Mouse (Mus musculus): ENCODE measurements around the gene Ptpro.

DNA sequence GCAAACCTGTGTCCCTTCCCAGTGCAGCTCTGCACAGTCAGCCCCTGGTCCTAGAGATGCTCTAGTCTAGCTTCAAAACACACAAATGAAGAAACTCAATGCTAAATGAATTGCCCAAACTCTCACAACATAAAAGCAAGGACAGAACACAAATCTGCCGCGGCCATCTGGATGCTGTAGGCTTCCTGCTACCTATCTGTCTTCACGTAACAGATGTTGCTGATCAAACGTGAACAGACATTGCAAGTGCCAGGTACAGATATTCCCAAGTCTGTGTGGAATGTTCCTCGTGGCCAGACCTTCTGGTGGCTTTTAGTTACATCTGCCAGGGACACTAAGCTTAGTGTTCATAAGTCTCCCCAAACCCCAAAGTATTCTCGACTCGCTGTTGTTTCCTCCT is 29.9 kb downstream of the Ptpro start:
- TF ChIP-seq POLR2A (IDR thresholded peaks at IDR 0.05; ENCODE audit: borderline replicate concordance, extremely low read depth, low read depth, low read length) (no peak), CTCF (IDR thresholded peaks at IDR 0.05; ENCODE audit: insufficient read depth, low read length) (no peak)
